Mouse (Mus musculus) limb, embryonic 15.5 days (tissue): ENCODE data around the gene A430005L14Rik. TPM values are rescaled to one million over a fixed set of nuclear protein-coding genes. Genes with fewer than 3 reads are reported as not detected.

Experiments used
- ATAC-seq: fragments of 200-750 bp; cut with Nextera tagmentation; 2 replicates; pipeline ENCODE4 v1.8.0; 2017; ENCODE audit warnings: low read depth, moderate TSS enrichment; ENCODE audit not compliant: insufficient number of reproducible peaks, low FRiP score, low TSS enrichment
- H3K27ac ChIP-seq: fragments of 300-500 bp; sonication (generic); 2 replicates; pipeline ENCODE4 v1.5.1; 2015; ENCODE audit warnings: moderate library complexity, mild to moderate bottlenecking, inconsistent platforms
- H3K27me3 ChIP-seq: fragments of 300-500 bp; sonication (generic); 2 replicates; pipeline ENCODE4 v1.6.1; 2015; ENCODE audit warnings: inconsistent platforms
- H3K36me3 ChIP-seq: fragments of 300-500 bp; sonication (generic); 2 replicates; pipeline ENCODE4 v1.6.1; 2015; ENCODE audit warnings: inconsistent platforms
- H3K4me1 ChIP-seq: fragments of 300-500 bp; sonication (generic); 2 replicates; pipeline ENCODE4 v1.6.1; 2015; ENCODE audit warnings: inconsistent platforms
- H3K4me2 ChIP-seq: fragments of 300-500 bp; sonication (generic); 2 replicates; pipeline ENCODE4 v1.6.1; 2015; ENCODE audit warnings: mild to moderate bottlenecking, inconsistent platforms
- H3K4me3 ChIP-seq: fragments of 300-500 bp; sonication (generic); 2 replicates; pipeline ENCODE4 v1.5.1; 2015; ENCODE audit warnings: mild to moderate bottlenecking, inconsistent platforms
- H3K9ac ChIP-seq: fragments of 300-500 bp; sonication (generic); 2 replicates; pipeline ENCODE4 v1.6.1; 2015; ENCODE audit warnings: inconsistent platforms
- H3K9me3 ChIP-seq: fragments of 300-500 bp; sonication (generic); 2 replicates; pipeline ENCODE4 v1.6.1; 2016; ENCODE audit warnings: inconsistent platforms
- WGBS: fragments of 180-500 bp; shearing (Covaris S2); methylation state at CpG from one replicate; pipeline ENCODE4 v1.1.7; 2015; 5-methylcytosine and 5-hydroxymethylcytosine counted together
- polyA plus RNA-seq: library from polyadenylated mRNA; unstranded; fragments of >200 nt; fragmentation: Nextera tagmentation; extraction: Ambion mirVana; gene quantifications from 2 replicates; pipeline ENCODE4 v1.2.1, GENCODE M21; 2015

The A430005L14Rik gene
- polyA plus RNA-seq, 1 experiment from 2014 or later = 66.7 TPM

- Histone ChIP-seq H3K4me1 (no peaks in the 10 kb centered on the region; the same call in 1 of the 2 replicates), H3K9me3 (no peaks in the 10 kb centered on the region), H3K27me3 (peaks cover 16% of the 10 kb centered on the region; the same call in 1 of the 2 replicates), H3K27ac (no peak overlapping the region), H3K36me3 (no peaks in the 10 kb centered on the region), H3K4me2 (no peak overlapping the region), H3K4me3 (no peak overlapping the region), H3K9ac (no peak overlapping the region)
- 45% methylated on average over 6 of the region's 6 CpGs for WGBS
- ATAC-seq = no peak
Observed at GRCm38 (mm10) chr4:153945741-153946140, 11.3 kb upstream of the A430005L14Rik start.

DNA sequence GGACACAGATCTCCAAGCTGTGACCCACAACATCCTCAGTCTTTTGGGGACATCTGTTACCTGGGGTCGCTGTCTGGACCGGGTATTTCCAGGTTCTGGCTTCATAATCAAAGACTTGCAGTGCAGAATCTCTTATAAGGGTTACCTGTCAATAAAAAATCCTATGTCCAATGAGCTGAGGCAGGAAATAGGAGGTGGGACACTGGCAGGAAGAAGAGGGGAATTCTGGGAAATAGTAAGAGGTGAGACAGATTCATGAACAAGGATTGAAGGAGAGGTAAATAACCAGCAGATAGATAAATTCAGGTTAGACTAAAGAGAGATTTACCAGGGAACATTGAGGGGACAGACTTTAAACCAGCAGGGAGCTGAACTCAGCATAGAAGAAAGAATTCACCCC lies 6.7 kb upstream of the A430005L14Rik start:
- Histone ChIP-seq H3K4me1 (peaks cover 5% of the 10 kb centered on the region), H3K4me3 (no peak overlapping the region), H3K27me3 (peaks cover 13% of the 10 kb centered on the region; the same call in 1 of the 2 replicates), H3K27ac (no peak overlapping the region), H3K9ac (no peak overlapping the region), H3K36me3 (no peaks in the 10 kb centered on the region), H3K9me3 (no peaks in the 10 kb centered on the region), H3K4me2 (no peak overlapping the region)
- no peak for ATAC-seq
- WGBS = 74% methylated on average over 2 of the region's 2 CpGs

DNA sequence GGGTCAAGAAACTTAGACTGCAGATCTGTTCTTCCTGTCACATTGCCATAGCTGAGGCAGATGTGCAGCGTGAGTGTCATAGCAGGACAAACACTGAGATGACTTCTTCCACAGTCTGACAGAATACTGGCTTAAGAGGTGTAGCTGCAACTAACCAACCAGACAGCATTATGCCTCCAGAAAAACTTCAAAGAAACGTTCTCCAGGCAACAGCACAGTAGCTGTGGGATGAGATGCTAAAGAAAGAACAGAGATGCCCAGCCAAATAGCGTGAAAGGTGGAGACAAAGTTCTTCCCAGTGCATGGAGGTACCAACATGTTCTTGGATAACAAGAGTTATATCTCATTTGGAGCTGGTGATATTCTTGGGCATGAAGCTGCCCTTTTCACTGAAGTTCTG lies 5.9 kb upstream of the A430005L14Rik start:
- Histone ChIP-seq H3K9ac (no peak overlapping the region), H3K27ac (no peak overlapping the region), H3K27me3 (peaks cover 17% of the 10 kb centered on the region), H3K4me3 (no peak overlapping the region), H3K4me1 (peaks cover 5% of the 10 kb centered on the region; the same call in 1 of the 2 replicates), H3K4me2 (no peak overlapping the region), H3K36me3 (no peaks in the 10 kb centered on the region), H3K9me3 (no peaks in the 10 kb centered on the region)
- WGBS = 64% methylated on average over 3 of the region's 3 CpGs
- ATAC-seq = no peak

- Histone ChIP-seq H3K27ac (no peak overlapping the region), H3K36me3 (no peaks in the 10 kb centered on the region), H3K9me3 (no peaks in the 10 kb centered on the region), H3K4me1 (peaks cover 5% of the 10 kb centered on the region; the same call in 1 of the 2 replicates), H3K4me2 (no peak overlapping the region), H3K9ac (no peak overlapping the region), H3K27me3 (peaks cover 17% of the 10 kb centered on the region), H3K4me3 (no peak overlapping the region)
- ATAC-seq = no peak
- WGBS = 10% methylated on average over 5 of the region's 5 CpGs
Observed at GRCm38 (mm10) chr4:153951692-153952091, 5.3 kb upstream of the A430005L14Rik start.

DNA sequence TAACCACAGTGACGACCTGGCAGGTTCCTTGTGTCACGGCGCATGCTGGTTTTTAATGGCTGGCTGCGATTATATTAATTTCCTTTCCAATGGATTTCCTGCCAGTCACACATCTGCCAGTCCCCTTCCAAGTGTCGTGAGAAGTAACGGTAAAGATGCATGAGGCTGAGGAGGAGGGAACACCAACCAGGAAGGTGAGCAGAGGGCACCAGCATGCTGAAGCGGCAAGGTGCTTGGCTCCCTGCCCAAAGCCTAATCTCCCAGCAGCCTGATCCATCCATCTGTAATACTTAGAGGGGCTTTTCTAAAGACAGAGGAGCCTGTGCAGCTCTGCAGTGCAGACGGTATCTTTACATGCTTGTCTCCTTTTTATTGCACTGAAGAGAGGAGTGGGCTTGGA lies 1.4 kb upstream of the A430005L14Rik start:
- H3K27me3 ChIP-seq = peaks cover 4% of the 10 kb centered on the region; the same call in 1 of the 2 replicates
- peaks cover 13% of the 10 kb centered on the region for H3K36me3 ChIP-seq
- no peak overlapping the region for H3K9ac ChIP-seq
- no peaks in the 10 kb centered on the region for H3K9me3 ChIP-seq
- peaks cover 18% of the 10 kb centered on the region for H3K4me1 ChIP-seq
- 57% methylated on average over 8 of the region's 8 CpGs for WGBS
- H3K27ac ChIP-seq = no peak overlapping the region
- H3K4me2 ChIP-seq = no peak overlapping the region
- no peak overlapping the region for H3K4me3 ChIP-seq
- no peak for ATAC-seq

GRCm38 (mm10) chr4:153957444-153958250 lies 610 bp downstream of the A430005L14Rik start:
- Histone ChIP-seq H3K4me2 (peak overlapping the region; percentile 72), H3K4me1 (peaks cover 13% of the 10 kb centered on the region), H3K27ac (peak overlapping the region; percentile 93), H3K36me3 (peaks cover 33% of the 10 kb centered on the region), H3K9me3 (no peaks in the 10 kb centered on the region), H3K9ac (peak overlapping the region; percentile 78), H3K27me3 (peaks cover 4% of the 10 kb centered on the region; the same call in 1 of the 2 replicates), H3K4me3 (peak overlapping the region; percentile 71)
- under 1% methylated on average over 27 of the region's 37 CpGs for WGBS
- ATAC-seq = no peak; the same call in 1 of the 2 replicates

DNA sequence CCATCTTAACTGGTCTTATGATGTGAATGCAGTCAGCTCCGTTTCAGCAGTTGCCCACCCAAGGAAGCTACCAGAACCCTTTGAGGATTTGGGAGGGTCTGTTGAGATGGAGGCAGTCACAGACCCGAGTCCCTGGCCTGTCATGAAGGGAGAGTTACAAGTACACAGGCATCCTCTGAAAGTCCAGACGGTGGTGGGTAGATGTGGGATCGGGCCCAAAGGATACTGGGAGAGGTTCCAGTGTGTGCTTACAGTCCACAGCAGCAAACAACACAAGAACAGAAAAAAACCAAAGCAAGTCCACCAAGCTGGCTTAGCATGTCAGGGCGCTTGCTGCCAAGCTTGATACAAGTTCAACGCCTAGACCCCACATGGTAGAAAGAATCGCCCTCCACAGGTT lies 5.6 kb downstream of the A430005L14Rik start:
- no peaks in the 10 kb centered on the region for H3K27me3 ChIP-seq
- peaks cover 81% of the 10 kb centered on the region for H3K36me3 ChIP-seq
- no peak for ATAC-seq
- peaks cover 12% of the 10 kb centered on the region for H3K4me1 ChIP-seq
- no peak overlapping the region for H3K4me2 ChIP-seq
- H3K9ac ChIP-seq = no peak overlapping the region
- H3K4me3 ChIP-seq = no peak overlapping the region
- WGBS = 88% methylated on average over 7 of the region's 7 CpGs
- H3K27ac ChIP-seq = no peak overlapping the region
- H3K9me3 ChIP-seq = no peaks in the 10 kb centered on the region

DNA sequence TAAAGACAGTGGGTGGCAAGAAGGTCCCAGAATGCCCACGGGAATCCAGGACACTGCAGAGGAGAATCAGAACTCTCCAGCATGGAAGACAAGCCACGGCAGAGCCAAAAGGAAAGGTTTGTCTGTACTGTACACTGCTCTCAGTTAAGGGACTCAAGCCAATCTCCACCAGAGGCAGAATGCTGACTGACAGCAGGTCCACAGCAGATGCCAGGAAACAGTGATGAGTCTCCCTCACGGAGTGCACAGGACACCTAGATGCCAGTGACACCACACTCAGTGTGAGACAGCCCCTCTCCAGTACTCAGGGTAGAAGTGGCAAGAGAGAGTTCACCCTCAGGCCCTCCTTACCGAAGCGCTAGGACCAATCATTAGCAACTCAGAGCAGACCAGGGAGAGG lies 9.6 kb downstream of the A430005L14Rik start:
- Histone ChIP-seq H3K4me1 (no peaks in the 10 kb centered on the region), H3K36me3 (peaks cover 91% of the 10 kb centered on the region), H3K27me3 (no peaks in the 10 kb centered on the region), H3K4me2 (no peak overlapping the region), H3K9me3 (no peaks in the 10 kb centered on the region), H3K4me3 (no peak overlapping the region), H3K9ac (no peak overlapping the region), H3K27ac (no peak overlapping the region)
- ATAC-seq = no peak
- WGBS = 84% methylated on average over 5 of the region's 5 CpGs

DNA sequence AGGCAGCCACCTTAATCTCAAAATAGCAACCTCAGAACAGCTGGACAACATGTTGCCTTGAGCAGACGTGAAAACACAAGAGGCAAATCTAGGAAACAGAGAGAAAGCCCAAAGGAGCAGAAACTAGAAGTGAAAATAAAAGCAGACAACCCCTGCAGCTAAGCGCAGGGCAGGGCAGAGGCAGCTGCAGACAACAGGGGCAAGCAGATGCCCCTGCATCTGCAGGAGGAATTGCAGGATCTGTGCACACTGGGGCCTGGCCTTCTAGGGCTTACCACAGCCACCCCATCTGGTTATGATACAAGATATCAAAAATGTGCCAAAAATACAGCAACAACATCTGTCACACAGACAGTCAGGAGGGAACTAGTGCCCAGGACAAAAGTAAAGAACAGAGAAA lies 10.5 kb downstream of the A430005L14Rik start:
- ATAC-seq = no peak
- no peak overlapping the region for H3K4me2 ChIP-seq

DNA sequence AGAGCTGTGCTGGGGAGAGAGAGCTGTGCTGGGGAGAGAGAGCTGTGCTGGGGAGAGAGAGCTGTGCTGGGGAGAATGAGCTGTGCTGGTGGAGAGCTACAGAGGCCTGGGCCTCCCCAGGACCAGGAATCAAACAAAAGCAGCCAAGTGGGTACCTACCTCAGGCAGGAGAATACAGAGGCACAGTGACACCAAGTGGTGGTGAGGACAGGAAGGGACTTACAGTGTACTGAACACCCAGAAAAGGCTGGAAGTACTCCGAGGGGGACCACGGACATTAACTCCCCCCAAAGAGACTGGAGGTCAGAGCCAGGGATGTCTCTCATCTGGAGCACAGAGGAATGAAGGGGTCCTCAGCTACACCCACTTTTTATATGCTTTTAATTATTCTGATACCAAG lies 11.0 kb downstream of the A430005L14Rik start:
- Histone ChIP-seq H3K9ac (no peak overlapping the region), H3K9me3 (no peaks in the 10 kb centered on the region), H3K4me2 (no peak overlapping the region), H3K27me3 (no peaks in the 10 kb centered on the region), H3K27ac (no peak overlapping the region), H3K4me1 (no peaks in the 10 kb centered on the region), H3K36me3 (peaks cover 79% of the 10 kb centered on the region), H3K4me3 (no peak overlapping the region)
- 89% methylated on average over 2 of the region's 2 CpGs for WGBS
- no peak for ATAC-seq

More for the DNA sequence above, 10.5 kb downstream of the A430005L14Rik start:
- Histone ChIP-seq H3K4me3 (no peak overlapping the region), H3K27ac (0 out of 2 replicates have a peak overlapping the region, but pooled peaks have one; percentile 22), H3K27me3 (no peaks in the 10 kb centered on the region), H3K4me1 (no peaks in the 10 kb centered on the region), H3K9ac (no peak overlapping the region), H3K36me3 (peaks cover 84% of the 10 kb centered on the region), H3K9me3 (no peaks in the 10 kb centered on the region)
- 73% methylated on average over 2 of the region's 2 CpGs for WGBS

- no peaks in the 10 kb centered on the region for H3K9me3 ChIP-seq
- peak within 1 kb of the TSS; percentile 74 for H3K27ac ChIP-seq
- WGBS = 2% methylated on average over 68 of the region's 68 CpGs
- peaks cover 28% of the 10 kb centered on the region for H3K4me1 ChIP-seq
- H3K4me3 ChIP-seq = peak within 1 kb of the TSS; percentile 65
- ATAC-seq = peak; percentile 93
- peaks cover 28% of the 10 kb centered on the region for H3K36me3 ChIP-seq
- H3K27me3 ChIP-seq = no peaks in the 10 kb centered on the region
- H3K4me2 ChIP-seq = peak within 1 kb of the TSS; percentile 94
- H3K9ac ChIP-seq = peak within 1 kb of the TSS; percentile 71
Observed at GRCm38 (mm10) chr4:153974431-153975291, 17.6 kb downstream of the A430005L14Rik start, which contains the start of the genes Dffb and Cep104. Gene Dffb, minus strand, starts transcription at chr4:153975126. Gene Cep104, plus strand, starts transcription at chr4:153975194.
